ENCODE assay signal across 8 mouse cellular contexts in genomic region chr8:92855171-92855894, GRCm38 (mm10). TPM values are rescaled to one million over a fixed set of nuclear protein-coding genes. Genes with fewer than 3 reads are reported as not detected.
A peak's percentile ranks its signal among the peaks of the same experiment; 100 is the strongest.
DNase-seq lines count a peak whose midpoint lies in the region; ATAC-seq lines count a peak whose summit lies in the region.

Lpcat2 (plus strand) TSS chr8:92855339.

- no peaks in the 10 kb centered on the region for H3K9me3 ChIP-seq in intestine, embryonic 15.5 days
- peaks cover 7% of the 10 kb centered on the region; the same call in 1 of the 2 replicates for H3K9me3 ChIP-seq in megakaryocyte, embryonic 14.5 days

- H3K27ac ChIP-seq in intestine, embryonic 15.5 days, result no peak within 1 kb of the TSS

- peak within 1 kb of the TSS; percentile 86 for H3K4me2 ChIP-seq in intestine, embryonic 15.5 days (replicated peaks)

- H3K27me3 ChIP-seq in intestine, embryonic 15.5 days (replicated peaks), result no peaks in the 10 kb centered on the region
- H3K27me3 ChIP-seq in megakaryocyte, embryonic 14.5 days (replicated peaks), result peaks cover 29% of the 10 kb centered on the region

- DNase-seq in adrenal gland, adult 8-10 months, result peak; percentile 51
- DNase-seq in embryo, embryonic 10.5 days (ENCODE audit: low spot score), result peak; percentile 84
- DNase-seq in gastrocnemius, postnatal 4 days (ENCODE audit: low spot score in 2 of 2), result peak; percentile 44 to 57
- peak; percentile 75 to 84 for DNase-seq in left cerebral cortex, postnatal 25 days (ENCODE audit: low spot score in 2 of 2)
- DNase-seq in right cerebral cortex, adult 2 months (ENCODE audit: low spot score in 2 of 2), result peak; percentile 81 to 83
- peak; percentile 94 for DNase-seq in urinary bladder, postnatal 14 days (ENCODE audit: low spot score)

- H3K36me3 ChIP-seq in intestine, embryonic 15.5 days, result no peaks in the 10 kb centered on the region
- H3K36me3 ChIP-seq in megakaryocyte, embryonic 14.5 days (replicated peaks; ENCODE audit: low read length), result no peaks in the 10 kb centered on the region

- peak; percentile 93 for ATAC-seq in intestine, embryonic 15.5 days

- peaks cover 4% of the 10 kb centered on the region; the same call in 1 of the 2 replicates for H3K4me1 ChIP-seq in intestine, embryonic 15.5 days (replicated peaks)
- H3K4me1 ChIP-seq in megakaryocyte, embryonic 14.5 days, result peaks cover 21% of the 10 kb centered on the region

- H3K4me3 ChIP-seq in intestine, embryonic 15.5 days (replicated peaks), result peak within 1 kb of the TSS; percentile 57
- peak within 1 kb of the TSS; percentile 89 for H3K4me3 ChIP-seq in megakaryocyte, embryonic 14.5 days (replicated peaks)

- 2% methylated on average over 50 of the region's 50 CpGs for WGBS in intestine, embryonic 15.5 days

- peak within 1 kb of the TSS; percentile 61 for H3K9ac ChIP-seq in intestine, embryonic 15.5 days

- intact Hi-C loops in left cerebral cortex, postnatal 25 days (cut with DNase I), result no loop called here

RNA-seq across cellular contexts. Expression of gene Lpcat2, which starts in this region (rescaled TPM):
- total RNA-seq in adrenal gland, adult 8-10 months (2022), result 10 to 100 TPM in 2 of 4 experiments, 1 to 10 TPM in 2; 2.8 to 21.3 (median 11.3) TPM
- 1 to 10 TPM; 2.2 to 2.5 TPM for total RNA-seq in gastrocnemius, postnatal 4 days (2021)
- polyA plus RNA-seq in intestine, embryonic 15.5 days (2015; fragmentation: Nextera tagmentation; extraction: Ambion mirVana), result 6.7 and 6.8 TPM in 2 replicates
- 1 to 10 TPM; 7.8 to 9.0 TPM for total RNA-seq in left cerebral cortex, postnatal 25 days (2021)
- 1.6 TPM in 1 of 2 replicates, not detected in the other for polyA plus RNA-seq in megakaryocyte, embryonic 14.5 days (2012; ENCODE audit: insufficient read depth, low replicate concordance)
